Mouse (Mus musculus): Measurements from ENCODE around the gene Ttc13. TPM values are rescaled to one million over a fixed set of nuclear protein-coding genes. Genes with fewer than 3 reads are reported as not detected.
A peak's percentile ranks its signal among the peaks of the same experiment; 100 is the strongest.

Gene Ttc13
- polyA plus RNA-seq, 1 experiment from 2014 or later: 58.6 TPM

DNA sequence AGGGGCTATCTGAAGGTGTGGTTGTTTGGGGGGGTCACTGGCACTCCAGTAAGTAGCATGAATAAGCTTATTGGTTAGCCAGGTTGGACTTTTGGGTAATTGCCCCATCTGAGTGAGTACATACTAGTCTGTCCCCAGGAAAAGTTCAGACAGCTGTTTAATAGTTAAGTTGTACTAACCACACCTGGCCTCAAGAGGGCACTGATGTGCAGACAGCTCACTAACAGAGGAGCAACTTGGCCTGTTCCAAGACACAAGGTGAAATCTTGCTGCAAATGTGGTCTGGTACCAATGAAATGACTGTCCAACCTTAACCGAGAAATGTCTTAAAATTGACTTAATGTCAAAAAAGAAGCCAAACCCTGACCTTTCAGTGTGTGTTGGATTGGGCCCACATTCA, 17.5 kb upstream of the Ttc13 start:
- H3K4me2 ChIP-seq: no peak overlapping the region
- no peak overlapping the region for H3K4me3 ChIP-seq
- H3K36me3 ChIP-seq: peaks cover 32% of the 10 kb centered on the region
- 78% methylated on average over 1 of the region's 1 CpGs for WGBS
- ATAC-seq (ENCODE audit: low FRiP score): no peak
- no peaks in the 10 kb centered on the region for H3K9me3 ChIP-seq
- H3K27ac ChIP-seq: no peak overlapping the region
- no peaks in the 10 kb centered on the region for H3K4me1 ChIP-seq (replicated peaks)
- H3K9ac ChIP-seq: no peak overlapping the region
- no peaks in the 10 kb centered on the region for H3K27me3 ChIP-seq

DNA sequence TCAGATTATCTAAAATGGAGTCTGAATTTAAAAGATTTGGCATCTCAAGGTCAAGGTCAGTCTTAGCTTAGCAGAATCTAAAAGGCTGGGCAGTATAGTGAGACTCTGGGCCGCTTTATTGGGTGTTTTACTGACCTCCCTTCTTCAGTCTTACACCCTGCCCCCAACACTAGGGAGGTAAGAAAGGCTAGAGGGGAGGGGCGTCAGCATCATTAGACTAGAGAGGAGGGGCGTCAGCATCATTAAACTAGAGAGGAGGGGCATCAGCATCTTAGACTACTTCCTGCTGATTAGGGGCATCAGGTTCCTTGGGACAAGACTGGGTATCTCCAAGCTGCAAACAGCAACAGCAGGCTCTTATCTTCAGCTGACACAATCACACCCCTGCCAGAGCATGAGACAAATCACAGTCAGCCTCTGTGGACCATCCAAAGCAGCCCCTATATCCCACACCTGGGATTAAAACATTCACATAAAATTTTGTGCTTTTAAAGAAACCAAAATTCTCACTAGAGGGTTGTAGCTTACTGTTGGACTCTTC, 13.7 kb upstream of the Ttc13 start:
- H3K4me1 ChIP-seq (replicated peaks): no peaks in the 10 kb centered on the region
- H3K9ac ChIP-seq: no peak overlapping the region
- H3K4me2 ChIP-seq: no peak overlapping the region
- H3K27ac ChIP-seq: no peak overlapping the region
- H3K4me3 ChIP-seq: no peak overlapping the region
- H3K9me3 ChIP-seq: no peaks in the 10 kb centered on the region
- peaks cover 59% of the 10 kb centered on the region for H3K36me3 ChIP-seq
- H3K27me3 ChIP-seq: no peaks in the 10 kb centered on the region
- WGBS: 74% methylated on average over 3 of the region's 3 CpGs
- ATAC-seq (ENCODE audit: low FRiP score): no peak

DNA sequence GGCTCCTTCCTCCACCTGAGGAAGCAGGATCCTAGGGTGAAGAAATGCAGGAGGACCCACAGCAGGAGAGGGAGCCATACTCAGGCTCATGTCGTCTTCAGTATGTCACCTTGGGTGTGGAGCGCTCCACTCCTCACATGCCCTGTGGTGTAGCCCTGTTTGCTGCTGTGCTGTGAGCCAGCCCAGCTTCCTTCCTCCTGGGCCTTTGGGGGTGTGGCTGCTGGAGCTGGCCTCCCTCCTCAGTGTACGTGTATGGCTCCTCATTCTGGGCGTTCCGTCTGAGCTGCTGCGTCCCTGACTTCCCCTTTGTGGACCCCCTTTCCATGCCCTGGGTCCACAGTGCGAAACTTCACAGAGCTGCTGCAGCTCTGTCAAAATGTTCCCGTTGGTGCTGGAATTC, 11.0 kb upstream of the Ttc13 start:
- H3K4me1 ChIP-seq (replicated peaks): no peaks in the 10 kb centered on the region
- no peak overlapping the region for H3K4me2 ChIP-seq
- no peaks in the 10 kb centered on the region for H3K27me3 ChIP-seq
- H3K36me3 ChIP-seq: peaks cover 84% of the 10 kb centered on the region
- no peak overlapping the region for H3K9ac ChIP-seq
- H3K9me3 ChIP-seq: no peaks in the 10 kb centered on the region
- H3K27ac ChIP-seq: no peak overlapping the region
- no peak for ATAC-seq (ENCODE audit: low FRiP score)
- no peak overlapping the region for H3K4me3 ChIP-seq
- WGBS: 89% methylated on average over 8 of the region's 8 CpGs

DNA sequence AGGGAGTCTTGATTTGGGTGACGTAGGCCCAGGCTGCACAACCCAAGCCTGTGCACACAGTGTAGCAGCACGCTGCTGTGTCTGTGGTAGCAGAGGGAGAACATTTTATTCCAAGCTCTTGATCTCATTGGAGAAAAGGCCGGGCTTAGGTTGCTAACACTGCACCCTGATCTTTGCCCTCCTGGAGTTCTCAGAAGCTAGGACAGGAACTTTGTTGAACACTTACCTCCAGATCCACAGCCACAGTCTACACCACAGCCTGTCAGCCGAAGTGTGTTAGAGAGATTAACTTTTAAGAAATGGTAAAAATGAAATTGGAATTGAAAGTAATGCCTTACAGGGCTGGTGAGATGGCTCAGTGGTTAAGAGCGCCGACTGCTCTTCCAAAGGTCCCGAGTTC, 2.5 kb upstream of the Ttc13 start:
- WGBS: 93% methylated on average over 7 of the region's 7 CpGs
- no peak for ATAC-seq (ENCODE audit: low FRiP score)
- Histone ChIP-seq H3K9ac (no peak overlapping the region), H3K4me3 (no peak overlapping the region), H3K4me1 (replicated peaks) (peaks cover 28% of the 10 kb centered on the region), H3K27ac (no peak overlapping the region), H3K27me3 (no peaks in the 10 kb centered on the region), H3K4me2 (no peak overlapping the region), H3K9me3 (no peaks in the 10 kb centered on the region), H3K36me3 (peaks cover 39% of the 10 kb centered on the region)

DNA sequence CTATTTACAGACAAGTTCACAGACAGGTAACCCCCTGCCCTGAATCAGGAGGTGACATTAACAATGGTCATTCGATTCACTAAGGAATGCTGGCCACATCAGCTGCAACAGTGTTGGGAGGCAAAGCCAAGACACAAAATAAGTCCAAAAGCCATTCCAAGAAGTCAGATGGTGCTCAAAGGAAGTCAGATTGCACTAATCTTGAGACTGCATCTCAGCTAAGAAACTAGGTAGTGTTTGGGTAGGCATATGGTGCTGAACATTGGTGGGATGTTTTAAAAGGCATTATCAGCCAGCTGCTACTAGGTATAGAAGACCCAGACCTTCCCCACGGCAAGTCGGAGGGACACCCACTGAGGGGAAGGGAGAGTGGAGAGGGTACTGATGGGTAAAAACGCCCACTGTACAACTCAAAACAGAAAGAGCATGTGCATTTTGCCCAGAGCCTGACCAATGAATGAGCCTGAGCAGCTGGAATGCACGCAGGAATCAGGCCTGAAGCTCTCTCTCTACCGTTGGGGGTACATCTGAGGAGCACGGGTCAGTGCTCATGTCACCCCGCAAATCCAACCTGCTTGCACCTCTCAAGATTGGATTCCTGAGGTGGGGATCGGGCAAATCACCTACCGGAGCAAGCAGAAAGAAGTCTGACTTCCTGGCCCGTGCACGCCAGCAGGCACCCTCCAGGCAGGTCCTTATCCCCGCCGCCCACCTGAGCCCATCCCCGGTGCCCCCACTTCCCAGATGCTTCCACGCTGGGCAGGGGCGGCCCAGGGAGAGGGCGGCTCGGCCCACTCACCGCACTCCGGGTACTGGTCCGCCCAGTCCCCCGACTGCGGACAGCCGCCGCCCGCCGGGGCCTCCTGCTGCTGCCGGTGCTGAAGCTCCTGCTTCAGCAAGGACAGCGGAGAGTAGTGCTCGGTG, 583 bp downstream of the Ttc13 start:
- peak; percentile 79 for ATAC-seq (ENCODE audit: low FRiP score)
- Histone ChIP-seq H3K9me3 (no peaks in the 10 kb centered on the region), H3K4me2 (peak overlapping the region; percentile 93), H3K4me3 (peak overlapping the region; percentile 94), H3K36me3 (peaks cover 16% of the 10 kb centered on the region), H3K27me3 (no peaks in the 10 kb centered on the region), H3K4me1 (replicated peaks) (peaks cover 28% of the 10 kb centered on the region), H3K27ac (peak overlapping the region; percentile 81), H3K9ac (peak overlapping the region; percentile 94)
- WGBS: 2% methylated on average over 31 of the region's 31 CpGs

DNA sequence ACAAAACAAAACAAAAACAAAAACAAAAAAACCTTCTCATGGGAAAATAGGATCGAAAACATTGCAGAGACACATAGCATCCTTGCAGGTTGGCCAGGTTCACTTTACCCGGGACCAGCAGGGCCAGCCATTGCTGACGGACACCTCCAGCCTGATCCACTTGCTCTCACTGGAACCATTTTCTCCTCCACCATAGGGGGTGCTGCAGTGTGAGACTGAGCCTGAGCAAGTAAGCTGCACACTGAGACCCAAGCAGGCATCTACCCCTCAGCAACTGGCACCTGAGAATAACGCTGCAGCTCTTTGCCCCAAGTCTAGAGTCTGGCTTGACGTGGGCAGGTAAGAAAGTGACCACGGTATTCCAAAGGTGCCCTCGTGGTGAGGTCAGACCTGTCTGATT, 1.6 kb downstream of the Ttc13 start:
- Histone ChIP-seq H3K9me3 (no peaks in the 10 kb centered on the region), H3K4me2 (peak overlapping the region; percentile 93), H3K36me3 (peaks cover 9% of the 10 kb centered on the region), H3K27ac (no peak overlapping the region), H3K27me3 (no peaks in the 10 kb centered on the region), H3K4me3 (no peak overlapping the region), H3K4me1 (replicated peaks) (peaks cover 28% of the 10 kb centered on the region), H3K9ac (0 out of 2 replicates have a peak overlapping the region, but pooled peaks have one; percentile 94)
- 82% methylated on average over 7 of the region's 7 CpGs for WGBS
- ATAC-seq (ENCODE audit: low FRiP score): no peak

DNA sequence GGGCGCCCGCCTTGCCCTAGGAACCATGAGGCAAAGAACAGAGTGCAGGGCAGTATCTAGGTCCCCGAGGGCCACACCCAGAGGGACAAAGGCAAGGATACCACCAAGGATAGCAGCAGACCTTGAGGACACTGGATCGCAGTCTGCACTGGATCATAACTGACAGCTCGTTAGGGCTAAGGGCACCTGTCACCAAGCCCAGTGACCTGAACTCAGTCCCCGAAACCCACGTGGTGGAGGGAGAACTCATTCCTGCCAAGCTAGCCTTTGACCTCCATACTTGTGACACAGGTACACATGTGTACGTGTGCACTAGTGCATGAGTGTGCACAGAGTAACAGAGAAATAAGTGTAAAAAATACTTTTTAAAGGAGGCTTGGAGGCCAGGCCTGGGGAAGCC, 6.0 kb downstream of the Ttc13 start:
- no peaks in the 10 kb centered on the region for H3K27me3 ChIP-seq
- ATAC-seq (ENCODE audit: low FRiP score): no peak

DNA sequence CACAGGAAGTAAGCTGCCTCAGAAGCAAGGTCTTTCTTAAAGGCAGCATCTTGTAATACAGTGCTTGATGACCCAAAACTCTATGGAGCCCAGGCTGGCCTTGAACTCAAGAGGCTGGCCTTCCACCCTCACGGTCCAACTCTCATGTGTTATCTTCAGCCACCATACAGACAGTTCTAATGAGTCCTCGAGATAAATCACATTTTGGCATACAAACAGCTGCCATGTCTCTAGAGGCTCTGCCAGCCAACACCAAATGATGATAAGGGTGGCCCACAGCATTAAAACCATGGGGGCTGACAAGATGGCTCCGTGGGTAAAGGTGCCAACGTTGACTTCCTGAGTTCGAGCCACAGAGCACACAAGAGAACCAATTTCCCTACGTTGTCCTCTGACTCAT, 8.6 kb downstream of the Ttc13 start:
- Histone ChIP-seq H3K4me3 (no peak overlapping the region), H3K27ac (no peak overlapping the region), H3K36me3 (peaks cover 56% of the 10 kb centered on the region), H3K4me2 (no peak overlapping the region), H3K9ac (no peak overlapping the region), H3K4me1 (replicated peaks) (no peaks in the 10 kb centered on the region), H3K9me3 (no peaks in the 10 kb centered on the region), H3K27me3 (no peaks in the 10 kb centered on the region)
- 94% methylated on average over 6 of the region's 6 CpGs for WGBS
- no peak for ATAC-seq (ENCODE audit: low FRiP score)

More for the DNA sequence above, 6.0 kb downstream of the Ttc13 start:
- no peak overlapping the region for H3K4me3 ChIP-seq
- peaks cover 10% of the 10 kb centered on the region for H3K4me1 ChIP-seq (replicated peaks)
- no peak overlapping the region for H3K4me2 ChIP-seq
- H3K9me3 ChIP-seq: no peaks in the 10 kb centered on the region
- 89% methylated on average over 8 of the region's 8 CpGs for WGBS
- H3K27ac ChIP-seq: no peak overlapping the region
- no peak overlapping the region for H3K9ac ChIP-seq
- peaks cover 39% of the 10 kb centered on the region for H3K36me3 ChIP-seq

DNA sequence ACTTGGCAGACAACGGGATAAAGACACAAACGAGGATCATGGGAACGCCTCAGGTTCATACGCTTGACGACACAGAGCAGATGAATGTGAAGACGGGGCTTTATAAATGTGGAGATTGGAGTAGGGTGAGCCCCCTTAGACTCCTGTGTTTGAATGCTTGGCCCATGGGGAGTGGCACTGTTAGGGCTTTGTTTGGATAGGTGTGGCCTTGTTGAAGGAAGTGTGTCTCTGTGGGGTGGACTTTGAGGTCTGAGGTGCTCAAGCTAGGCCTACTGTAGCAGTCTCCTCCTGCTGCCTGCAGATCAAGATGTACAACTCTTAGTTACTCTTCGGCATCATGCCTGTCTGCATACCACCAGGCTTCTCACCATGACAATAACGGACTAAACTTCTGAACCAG, 16.0 kb downstream of the Ttc13 start:
- no peaks in the 10 kb centered on the region for H3K9me3 ChIP-seq
- no peaks in the 10 kb centered on the region for H3K27me3 ChIP-seq
- no peak for ATAC-seq (ENCODE audit: low FRiP score)
- H3K9ac ChIP-seq: no peak overlapping the region
- no peak overlapping the region for H3K27ac ChIP-seq
- 97% methylated on average over 8 of the region's 8 CpGs for WGBS
- peaks cover 75% of the 10 kb centered on the region for H3K36me3 ChIP-seq
- H3K4me2 ChIP-seq: no peak overlapping the region
- H3K4me3 ChIP-seq: no peak overlapping the region
- no peaks in the 10 kb centered on the region for H3K4me1 ChIP-seq (replicated peaks)

DNA sequence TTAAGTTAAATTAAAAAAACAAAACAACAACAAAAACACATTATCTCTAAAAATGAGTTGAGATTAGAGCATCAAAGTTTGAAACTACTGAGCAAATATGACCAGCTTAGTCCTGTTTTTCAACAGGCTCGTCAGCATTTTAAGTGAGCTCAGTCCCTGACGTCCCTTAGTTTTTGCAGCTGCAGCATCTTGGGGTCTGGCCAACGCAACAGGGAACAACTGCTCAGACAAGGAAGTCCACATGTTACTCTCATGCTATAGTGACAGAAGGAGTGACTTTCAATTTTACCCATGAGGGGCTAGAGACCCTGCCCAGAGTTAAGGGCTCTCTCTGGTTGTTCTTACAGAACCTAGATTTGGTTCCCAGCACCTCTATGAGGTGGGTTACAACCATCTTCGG, 17.4 kb downstream of the Ttc13 start:
- H3K9ac ChIP-seq: no peak overlapping the region
- no peak overlapping the region for H3K4me3 ChIP-seq
- H3K4me1 ChIP-seq (replicated peaks): no peaks in the 10 kb centered on the region
- ATAC-seq (ENCODE audit: low FRiP score): no peak
- no peaks in the 10 kb centered on the region for H3K9me3 ChIP-seq
- WGBS: 89% methylated on average over 4 of the region's 4 CpGs
- no peak overlapping the region for H3K27ac ChIP-seq
- peaks cover 77% of the 10 kb centered on the region for H3K36me3 ChIP-seq
- no peak overlapping the region for H3K4me2 ChIP-seq
- H3K27me3 ChIP-seq: no peaks in the 10 kb centered on the region

DNA sequence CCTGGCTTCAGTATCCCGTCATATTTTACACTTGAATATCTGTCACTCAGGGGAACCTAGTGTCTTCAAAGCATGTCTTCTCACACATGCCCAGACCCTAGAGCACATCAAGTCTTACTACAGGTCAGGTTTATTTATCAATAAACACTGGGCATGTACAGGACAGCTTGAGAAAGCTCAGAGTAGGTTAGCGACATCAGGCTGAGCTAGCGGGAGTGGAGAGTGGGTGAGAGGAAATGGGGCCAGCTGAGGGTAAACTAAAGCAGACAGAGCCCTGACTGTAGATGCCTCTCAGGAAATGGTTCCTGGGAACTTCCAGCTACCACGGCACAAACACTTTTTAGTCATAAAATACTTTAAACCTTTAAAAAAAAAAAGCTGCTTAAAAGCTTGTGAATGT, 18.3 kb downstream of the Ttc13 start:
- H3K36me3 ChIP-seq: peaks cover 74% of the 10 kb centered on the region
- WGBS: 75% methylated on average over 4 of the region's 4 CpGs
- no peaks in the 10 kb centered on the region for H3K9me3 ChIP-seq
- ATAC-seq (ENCODE audit: low FRiP score): no peak
- H3K4me3 ChIP-seq: no peak overlapping the region
- H3K4me1 ChIP-seq (replicated peaks): no peaks in the 10 kb centered on the region
- no peak overlapping the region for H3K9ac ChIP-seq
- H3K27me3 ChIP-seq: no peaks in the 10 kb centered on the region
- no peak overlapping the region for H3K27ac ChIP-seq
- H3K4me2 ChIP-seq: no peak overlapping the region

DNA sequence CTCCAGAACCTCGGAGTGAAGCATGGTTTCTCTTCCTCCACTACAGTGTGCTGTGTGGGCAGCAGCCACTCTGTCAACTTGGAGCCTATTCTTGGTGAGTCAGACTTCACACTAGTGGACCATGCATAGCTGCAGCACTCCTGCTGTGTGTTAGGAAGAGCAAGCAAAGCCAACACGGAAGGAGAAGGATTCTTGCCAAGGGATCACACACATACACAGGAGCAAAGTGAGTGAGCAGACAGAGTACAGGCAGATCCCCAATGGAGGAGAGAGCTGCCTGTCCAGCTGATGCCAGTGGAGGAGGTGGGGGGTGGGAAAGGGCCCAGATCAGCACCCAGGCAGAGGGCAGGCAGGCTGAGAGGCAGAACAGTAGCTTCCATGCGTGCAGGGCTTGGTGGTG, 19.6 kb downstream of the Ttc13 start:
- H3K27me3 ChIP-seq: no peaks in the 10 kb centered on the region
- H3K4me1 ChIP-seq (replicated peaks): no peaks in the 10 kb centered on the region
- no peak overlapping the region for H3K9ac ChIP-seq
- no peak overlapping the region for H3K4me3 ChIP-seq
- peaks cover 81% of the 10 kb centered on the region for H3K36me3 ChIP-seq
- 83% methylated on average over 3 of the region's 3 CpGs for WGBS
- H3K27ac ChIP-seq: no peak overlapping the region
- no peak for ATAC-seq (ENCODE audit: low FRiP score)
- H3K4me2 ChIP-seq: no peak overlapping the region
- H3K9me3 ChIP-seq: no peaks in the 10 kb centered on the region

DNA sequence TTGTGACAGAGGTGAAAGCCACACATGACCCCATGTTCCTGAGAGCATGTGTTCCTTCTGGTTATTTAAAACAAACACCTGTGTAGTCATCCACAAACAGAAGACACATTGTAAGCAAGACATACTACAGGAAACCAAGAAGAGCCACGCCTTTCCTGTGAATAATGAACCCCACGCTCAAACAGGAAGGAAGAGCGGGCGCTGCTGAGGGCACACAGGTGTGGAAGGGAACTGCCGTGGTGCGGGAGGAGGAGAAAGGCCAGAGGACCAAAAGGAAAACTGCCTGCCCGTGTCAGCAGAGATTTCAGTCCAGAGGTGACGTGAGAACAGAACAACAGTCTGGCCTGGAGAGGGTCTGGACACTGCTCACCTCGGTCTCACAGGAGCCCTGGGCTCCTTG, 20.8 kb downstream of the Ttc13 start:
- no peak overlapping the region for H3K27ac ChIP-seq
- H3K9me3 ChIP-seq: no peaks in the 10 kb centered on the region
- no peak for ATAC-seq (ENCODE audit: low FRiP score)
- 97% methylated on average over 9 of the region's 9 CpGs for WGBS
- no peak overlapping the region for H3K4me3 ChIP-seq
- no peaks in the 10 kb centered on the region for H3K27me3 ChIP-seq
- H3K9ac ChIP-seq: no peak overlapping the region
- H3K4me1 ChIP-seq (replicated peaks): no peaks in the 10 kb centered on the region
- H3K4me2 ChIP-seq: no peak overlapping the region
- peaks cover 86% of the 10 kb centered on the region for H3K36me3 ChIP-seq

All from hindbrain, embryonic 13.5 days (tissue).